Mouse (Mus musculus) ovary, postnatal 14 days (tissue): Measurements from ENCODE around the gene Rictor.
A peak's percentile ranks its signal among the peaks of the same experiment; 100 is the strongest.

ENCODE experiments used
- DNase-seq: peaks from one replicate; pipeline ENCODE4 v3.0.0; 2022; ENCODE audit warnings: low spot score

Gene Rictor

GRCm38 (mm10) chr15:6707936-6708525 lies at the start of gene Rictor:
TSS of gene Rictor (plus strand) at chr15:6708379.
- peak; percentile 65 for DNase-seq

- no peak for DNase-seq
These were observed 46.2 kb upstream of the Rictor start for GRCm38 (mm10) chr15:6661951-6662350.

- DNase-seq = no peak
These were observed 44.2 kb upstream of the Rictor start for GRCm38 (mm10) chr15:6663991-6664390.

DNA sequence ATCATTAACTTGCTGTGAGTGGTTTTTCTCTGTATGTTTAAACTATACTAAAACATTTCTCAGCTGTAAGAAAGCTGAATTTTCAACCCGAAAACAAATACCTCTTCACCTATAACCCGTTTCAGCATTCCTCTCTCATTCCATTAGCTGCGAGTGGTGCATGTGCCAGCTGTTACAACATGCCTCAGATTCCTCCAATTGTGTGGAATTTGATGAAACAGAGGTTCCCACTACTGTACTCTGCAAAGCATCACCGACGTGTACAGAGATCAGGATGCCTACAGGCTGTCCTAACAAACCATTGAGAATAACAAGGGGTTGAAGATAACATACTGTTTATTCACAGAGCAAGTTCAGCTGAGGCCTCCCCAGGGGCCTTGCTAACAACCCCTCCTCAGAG lies 42.1 kb upstream of the Rictor start:
- no peak for DNase-seq

GRCm38 (mm10) chr15:6668793-6669437 lies 39.3 kb upstream of the Rictor start:
- no peak for DNase-seq

DNA sequence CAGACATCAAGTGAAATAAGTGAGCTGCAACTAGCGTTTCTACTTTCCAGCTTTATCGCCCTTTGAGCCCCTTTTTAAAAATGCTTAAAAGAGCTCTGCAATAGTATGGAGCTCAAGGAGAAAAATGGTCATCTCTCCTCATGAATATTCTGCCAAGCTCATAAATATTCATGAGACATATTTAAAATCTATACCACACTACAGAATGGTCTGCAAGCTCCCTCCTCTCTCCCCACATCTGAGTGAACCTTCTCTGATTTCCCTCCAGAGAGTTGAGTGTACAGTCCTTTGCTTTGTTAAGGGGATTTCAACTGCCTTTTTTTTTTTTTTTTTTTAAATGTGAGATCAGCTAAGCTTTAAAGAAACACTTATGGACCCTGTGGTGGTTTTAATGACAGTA lies 29.7 kb upstream of the Rictor start:
- DNase-seq = no peak

DNA sequence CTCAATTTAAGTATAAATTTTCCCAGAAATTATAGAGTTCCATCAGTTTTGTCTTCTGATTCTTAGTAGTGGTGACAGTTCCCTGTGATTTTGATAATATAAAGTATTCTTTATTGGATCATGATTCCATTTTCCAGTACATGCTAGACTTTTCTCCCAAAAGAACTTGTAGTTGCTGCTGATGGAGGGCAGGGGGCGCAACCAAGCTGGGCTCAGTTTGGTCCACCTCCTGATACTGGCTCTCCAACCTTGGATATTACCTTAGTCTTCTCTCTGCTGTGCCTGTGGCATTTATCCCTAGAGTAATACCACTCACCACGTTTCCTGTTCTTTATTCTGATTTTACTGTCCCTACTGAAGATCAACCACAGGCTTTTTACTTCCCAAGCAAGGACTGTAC lies 6.0 kb upstream of the Rictor start:
- no peak for DNase-seq

DNA sequence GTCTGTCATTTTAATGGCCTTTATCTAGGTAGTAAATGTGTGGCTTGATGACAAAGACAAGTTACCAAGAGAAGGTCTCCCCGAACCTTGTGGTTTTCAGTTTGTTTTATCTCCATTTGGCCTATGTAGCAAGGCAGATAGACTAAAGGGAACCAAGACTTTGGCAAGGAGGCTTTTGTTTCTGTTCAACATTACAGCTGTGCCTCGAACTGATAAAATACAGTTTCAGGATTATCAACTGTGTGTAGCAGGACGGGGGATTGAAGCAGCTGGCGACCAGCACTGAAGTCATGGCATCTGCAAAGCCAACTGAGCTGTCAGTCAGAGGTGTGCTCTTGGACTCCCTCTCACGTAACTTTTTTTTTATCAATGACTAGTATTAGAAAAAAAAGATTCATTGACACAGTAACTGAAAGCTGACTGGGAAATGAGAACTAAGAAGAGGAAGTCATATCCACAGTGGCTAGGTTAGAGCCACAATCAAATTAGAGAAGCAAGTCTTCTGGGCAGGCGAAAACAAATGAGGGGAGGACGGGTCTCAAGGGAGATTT lies 2.8 kb upstream of the Rictor start:
- DNase-seq = no peak

GRCm38 (mm10) chr15:6707551-6707935 lies 636 bp upstream of the Rictor start:
- DNase-seq = peak; percentile 41

GRCm38 (mm10) chr15:6708526-6709441 lies 605 bp downstream of the Rictor start:
- DNase-seq = peak; percentile 18

GRCm38 (mm10) chr15:6709618-6710017 lies 1.4 kb downstream of the Rictor start:
- DNase-seq = no peak

DNA sequence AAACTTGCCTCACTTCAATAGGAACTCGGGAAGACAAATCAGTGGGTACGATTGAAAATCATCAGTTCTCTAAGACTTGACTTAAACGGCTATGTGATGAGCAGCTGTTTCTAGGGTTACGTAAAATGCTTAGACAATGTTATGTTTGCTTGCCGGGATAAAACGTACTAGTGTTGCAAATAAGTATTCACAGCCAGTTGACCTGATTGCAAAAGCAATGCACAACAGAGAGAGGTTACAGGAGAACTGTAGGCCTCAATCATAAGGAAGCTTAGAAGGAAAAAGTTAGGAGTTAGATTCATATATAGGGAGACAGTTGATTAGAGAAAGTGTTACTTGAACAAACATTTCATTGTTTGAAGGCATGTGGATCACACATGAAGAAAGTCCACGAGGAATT lies 2.2 kb downstream of the Rictor start:
- no peak for DNase-seq

GRCm38 (mm10) chr15:6711226-6711625 lies 3.0 kb downstream of the Rictor start:
- DNase-seq = no peak

GRCm38 (mm10) chr15:6714819-6715218 lies 6.6 kb downstream of the Rictor start:
- DNase-seq = no peak

DNA sequence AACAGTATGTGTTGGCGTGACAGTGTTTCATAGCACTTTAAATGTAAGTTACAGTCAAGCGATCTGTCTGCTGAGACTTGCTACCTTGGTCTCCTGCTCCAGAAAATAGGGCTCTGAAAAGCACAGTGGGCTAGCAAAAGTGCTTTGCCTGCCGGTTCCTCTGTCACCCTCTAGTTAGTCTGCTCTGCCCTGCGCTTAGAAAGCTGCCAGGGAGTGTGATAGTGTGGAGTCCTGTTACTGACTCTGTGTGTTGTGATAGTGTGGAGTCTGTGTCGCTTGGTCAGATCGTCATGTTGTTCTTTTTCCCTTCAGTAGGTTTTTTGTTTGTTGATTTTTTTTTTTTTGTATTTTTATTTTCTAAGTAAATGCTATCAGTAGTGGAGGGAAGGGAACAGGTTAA lies 7.1 kb downstream of the Rictor start:
- no peak for DNase-seq

DNA sequence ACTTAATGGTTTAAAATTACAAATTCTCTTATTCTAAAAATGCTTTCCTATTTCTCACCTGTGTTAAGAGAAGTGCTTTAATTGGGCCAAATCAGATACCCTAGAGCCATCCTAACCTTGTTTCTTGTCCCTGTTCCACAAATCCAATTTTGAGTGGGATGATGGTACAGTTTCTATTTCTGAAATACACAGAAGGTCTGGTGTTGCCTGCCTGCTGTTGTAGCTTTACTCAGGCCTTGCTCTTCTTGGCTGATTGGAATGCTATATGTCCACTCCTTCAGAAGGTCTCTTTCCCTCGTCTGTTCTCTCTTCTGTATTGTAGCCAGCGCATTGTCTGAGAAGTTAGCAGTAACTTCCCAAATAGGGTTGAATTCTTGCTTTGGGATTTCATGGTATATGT lies 13.2 kb downstream of the Rictor start:
- no peak for DNase-seq

DNA sequence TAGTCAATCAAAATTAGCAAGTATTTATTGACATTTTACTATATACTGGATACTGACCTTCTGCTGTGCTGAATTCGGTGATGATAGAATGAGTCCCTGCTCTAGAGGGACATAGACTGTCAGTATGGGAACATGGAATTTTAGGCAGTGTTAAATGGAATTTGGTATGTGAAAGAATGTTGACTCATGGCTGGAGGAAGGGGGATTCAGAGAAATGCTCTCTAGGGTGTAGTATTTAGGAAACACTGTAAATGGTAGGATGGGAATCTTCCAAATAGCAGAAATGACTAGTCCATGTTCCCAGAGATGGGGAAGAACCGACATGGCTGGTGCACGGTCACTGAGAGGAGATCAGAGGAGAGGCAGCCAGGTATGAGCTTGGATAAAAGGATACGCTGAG lies 13.6 kb downstream of the Rictor start:
- no peak for DNase-seq

- DNase-seq = no peak
These were observed 14.4 kb downstream of the Rictor start for GRCm38 (mm10) chr15:6722405-6723176.

DNA sequence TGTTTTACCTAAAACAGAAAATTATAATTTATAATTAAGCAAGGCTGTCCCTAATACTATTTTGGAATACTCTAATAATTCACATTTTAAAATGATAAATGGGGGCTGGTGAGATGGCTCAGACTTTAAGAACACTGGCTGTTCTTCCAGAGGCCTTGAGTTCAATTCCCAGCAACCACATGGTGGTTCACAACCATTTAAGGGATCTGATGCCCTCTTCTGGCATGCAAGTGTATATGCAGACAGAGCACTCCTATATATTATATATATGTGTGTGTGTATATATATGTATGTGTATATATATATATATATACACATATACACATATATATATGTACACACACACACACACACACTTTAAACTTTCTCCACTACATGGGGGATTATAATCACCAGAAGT lies 15.2 kb downstream of the Rictor start:
- DNase-seq = no peak

- DNase-seq = no peak
These were observed 16.3 kb downstream of the Rictor start for GRCm38 (mm10) chr15:6724442-6724841.

- no peak for DNase-seq
These were observed 18.1 kb downstream of the Rictor start for GRCm38 (mm10) chr15:6726130-6726808.
